Mouse (Mus musculus) erythroblast, embryonic 14.5 days (primary cell): ENCODE measurements at regions not wholly inside any gene's neighbourhood (a gene's known extent, or its start where the extent isn't known, plus 50 kb on each side); places are given as distances from the start of the nearest gene placed in this dataset.

Experiments used
- GATA1 ChIP-seq: IDR thresholded peaks from 2 replicates; pipeline ENCODE4 v1.6.1; 2012; ENCODE audit warnings: low read length, inconsistent platforms, mixed read lengths
- TAL1 ChIP-seq: IDR thresholded peaks from 3 replicates; pipeline ENCODE4 v1.6.1; 2012; ENCODE audit warnings: low read length, inconsistent platforms, mixed read lengths

GRCm38 (mm10) chr9:113508821-113509220 is 199.2 kb downstream of the Pdcd6ip start:
- no peak for TF ChIP-seq GATA1
- no peak for TF ChIP-seq TAL1
